Mouse (Mus musculus) midbrain, postnatal 0 days (tissue): Measurements from ENCODE around the gene Bmi1. TPM values are rescaled to one million over a fixed set of nuclear protein-coding genes. Genes with fewer than 3 reads are reported as not detected.

Source experiments
- ATAC-seq: fragments of 200-750 bp; cut with Nextera tagmentation; 2 replicates; pipeline ENCODE4 v1.8.0; 2017; ENCODE audit warnings: moderate number of reproducible peaks, mild to moderate bottlenecking, moderate TSS enrichment, moderate library complexity; ENCODE audit not compliant: low FRiP score
- DNase-seq: peaks from one replicate; pipeline ENCODE4 v3.0.0-alpha.2; 2015; ENCODE audit warnings: low spot score
- H3K27ac ChIP-seq: fragments of 300-500 bp; sonication (generic); 2 replicates; pipeline ENCODE4 v1.5.1; 2014; ENCODE audit warnings: low read depth, mild to moderate bottlenecking, low read length, mixed read lengths
- H3K27me3 ChIP-seq: fragments of 300-500 bp; sonication (generic); 2 replicates; pipeline ENCODE4 v1.6.1; 2014; ENCODE audit warnings: low read length, control low read depth, mixed read lengths; ENCODE audit not compliant: insufficient read depth
- H3K36me3 ChIP-seq: fragments of 300-500 bp; sonication (generic); 2 replicates; pipeline ENCODE4 v1.6.1; 2014; ENCODE audit warnings: low read length, control low read depth, mixed read lengths; ENCODE audit not compliant: insufficient read depth
- H3K4me1 ChIP-seq: fragments of 300-500 bp; sonication (generic); 2 replicates; pipeline ENCODE4 v1.6.1; 2014; ENCODE audit warnings: mild to moderate bottlenecking, control low read depth, antibody characterized with exemption, low read length, mixed read lengths; ENCODE audit not compliant: insufficient read depth
- H3K4me2 ChIP-seq: fragments of 300-500 bp; sonication (generic); 2 replicates; pipeline ENCODE4 v1.6.1; 2014; ENCODE audit warnings: low read depth, mild to moderate bottlenecking, low read length, mixed read lengths; ENCODE audit not compliant: poor library complexity, severe bottlenecking
- H3K4me3 ChIP-seq: fragments of 300-500 bp; sonication (generic); 2 replicates; pipeline ENCODE4 v1.5.1; 2014; ENCODE audit warnings: low read depth, mild to moderate bottlenecking, low read length, moderate library complexity
- H3K9ac ChIP-seq: fragments of 300-500 bp; sonication (generic); replicated peaks from 2 replicates; pipeline ENCODE4 v1.6.1; 2014; ENCODE audit warnings: mild to moderate bottlenecking, low read length, moderate library complexity, mixed read lengths; ENCODE audit not compliant: poor library complexity, severe bottlenecking
- H3K9me3 ChIP-seq: fragments of 300-500 bp; sonication (generic); 2 replicates; pipeline ENCODE4 v1.6.1; 2016; ENCODE audit warnings: low read length, control low read depth
- CTCF ChIP-seq: IDR thresholded peaks from 2 replicates; pipeline ENCODE4 v1.5.1; 2016; ENCODE audit warnings: antibody characterized with exemption, mild to moderate bottlenecking
- WGBS: fragments of 180-500 bp; shearing (Covaris S2); extraction: QIAGEN DNeasy Blood & Tissue Kit; methylation state at CpG from one replicate; pipeline ENCODE4 v1.1.7; 2014; 5-methylcytosine and 5-hydroxymethylcytosine counted together
- polyA plus RNA-seq: library from polyadenylated mRNA; unstranded; fragments of >200 nt; fragmentation: Nextera tagmentation; extraction: Ambion mirVana; gene quantifications from 2 replicates; pipeline ENCODE4 v1.2.1, GENCODE M21; 2015
- total RNA-seq: library from RNA; depleted of rRNA; stranded (reverse); fragments of >200 nt; gene quantifications from 2 replicates; pipeline ENCODE4 v1.2.3, GENCODE M21; 2014; rRNA removed

Gene Bmi1
- total RNA-seq (49.1 and 64.4 TPM in 2 replicates), polyA plus RNA-seq (11.5 and 13.1 TPM in 2 replicates)

- WGBS, result 0% methylated on average over 40 of the region's 77 CpGs
- DNase-seq, result peak; percentile 53
These were observed at the start of gene Bmi1 for GRCm38 (mm10) chr2:18676936-18677491. Gene Bmi1, plus strand, starts transcription at chr2:18677018.

GRCm38 (mm10) chr2:18630547-18630946, 46.3 kb upstream of the Bmi1 start:
- ATAC-seq (no peak), DNase-seq (no peak)
- WGBS, result 81% methylated on average over 5 of the region's 5 CpGs
- no peaks in the 10 kb centered on the region for H3K9me3 ChIP-seq
- no peak overlapping the region for H3K27ac ChIP-seq
- H3K27me3 ChIP-seq, result no peaks in the 10 kb centered on the region
- H3K9ac ChIP-seq, result no peak overlapping the region
- H3K4me3 ChIP-seq, result no peak overlapping the region
- H3K4me1 ChIP-seq, result no peaks in the 10 kb centered on the region
- TF ChIP-seq CTCF, result no peak
- H3K36me3 ChIP-seq, result no peaks in the 10 kb centered on the region
- no peak overlapping the region for H3K4me2 ChIP-seq

More at GRCm38 (mm10) chr2:18676936-18677491, at the start of gene Bmi1:
- H3K4me1 ChIP-seq, result peaks cover 7% of the 10 kb centered on the region; the same call in 1 of the 2 replicates
- peak within 1 kb of the TSS; percentile 96 for H3K27ac ChIP-seq
- peak within 1 kb of the TSS; percentile 87 for H3K4me3 ChIP-seq
- peaks cover 15% of the 10 kb centered on the region for H3K27me3 ChIP-seq
- peak within 1 kb of the TSS; percentile 90 for H3K4me2 ChIP-seq
- H3K36me3 ChIP-seq, result no peaks in the 10 kb centered on the region
- H3K9me3 ChIP-seq, result no peaks in the 10 kb centered on the region
- peak; percentile 65 for ATAC-seq
- TF ChIP-seq CTCF, result no peak
- peak within 1 kb of the TSS; percentile 96 for H3K9ac ChIP-seq

GRCm38 (mm10) chr2:18635052-18635451, 41.8 kb upstream of the Bmi1 start:
- Histone ChIP-seq H3K4me1 (no peaks in the 10 kb centered on the region), H3K27me3 (no peaks in the 10 kb centered on the region), H3K4me2 (no peak overlapping the region), H3K36me3 (no peaks in the 10 kb centered on the region), H3K9me3 (no peaks in the 10 kb centered on the region), H3K4me3 (no peak overlapping the region), H3K9ac (no peak overlapping the region), H3K27ac (no peak overlapping the region)
- no peak; the same call in 1 of the 2 replicates for ATAC-seq
- peak; percentile 85 for DNase-seq
- TF ChIP-seq CTCF, result no peak
- WGBS, result 80% methylated on average over 8 of the region's 8 CpGs

DNA sequence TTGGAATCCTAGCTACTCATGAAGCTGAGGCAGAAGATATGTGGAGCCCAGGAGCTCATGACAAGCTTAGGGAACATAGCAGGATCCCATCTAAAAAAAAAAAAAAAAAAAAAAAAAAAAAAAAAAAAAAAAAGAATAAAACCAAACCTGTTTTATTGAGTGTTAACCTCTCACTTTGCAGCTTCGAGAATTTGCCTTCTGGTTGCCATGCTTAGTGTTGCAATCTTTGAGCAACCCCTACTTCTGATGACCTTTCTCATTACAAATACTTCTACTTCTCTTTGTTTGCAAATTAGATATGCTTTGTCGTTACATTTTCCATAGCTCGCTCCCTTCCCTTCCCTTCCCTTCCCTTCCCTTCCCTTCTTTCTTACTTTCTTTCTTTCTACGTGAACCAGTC, 28.3 kb upstream of the Bmi1 start:
- ATAC-seq (no peak), DNase-seq (no peak)
- no peaks in the 10 kb centered on the region for H3K27me3 ChIP-seq
- H3K27ac ChIP-seq, result no peak overlapping the region
- TF ChIP-seq CTCF, result no peak
- WGBS, result 83% methylated on average over 4 of the region's 4 CpGs
- no peaks in the 10 kb centered on the region for H3K9me3 ChIP-seq
- H3K4me1 ChIP-seq, result no peaks in the 10 kb centered on the region
- no peak overlapping the region for H3K9ac ChIP-seq
- H3K4me3 ChIP-seq, result no peak overlapping the region
- H3K4me2 ChIP-seq, result no peak overlapping the region
- no peaks in the 10 kb centered on the region for H3K36me3 ChIP-seq

- H3K4me3 ChIP-seq, result no peak overlapping the region
- H3K4me2 ChIP-seq, result no peak overlapping the region
- DNase-seq (no peak), ATAC-seq (no peak)
- WGBS, result 72% methylated on average over 5 of the region's 5 CpGs
- TF ChIP-seq CTCF, result no peak
- no peaks in the 10 kb centered on the region for H3K9me3 ChIP-seq
- H3K36me3 ChIP-seq, result no peaks in the 10 kb centered on the region
- H3K27me3 ChIP-seq, result no peaks in the 10 kb centered on the region
- H3K27ac ChIP-seq, result no peak overlapping the region
- no peak overlapping the region for H3K9ac ChIP-seq
- H3K4me1 ChIP-seq, result no peaks in the 10 kb centered on the region
These were observed 22.0 kb upstream of the Bmi1 start for GRCm38 (mm10) chr2:18654821-18655220.

GRCm38 (mm10) chr2:18664003-18664402, 12.8 kb upstream of the Bmi1 start:
- no peaks in the 10 kb centered on the region for H3K9me3 ChIP-seq
- H3K27ac ChIP-seq, result no peak overlapping the region
- H3K4me3 ChIP-seq, result no peak overlapping the region
- H3K27me3 ChIP-seq, result no peaks in the 10 kb centered on the region
- 90% methylated on average over 3 of the region's 3 CpGs for WGBS
- no peaks in the 10 kb centered on the region for H3K4me1 ChIP-seq
- H3K9ac ChIP-seq, result no peak overlapping the region
- ATAC-seq, result no peak
- H3K4me2 ChIP-seq, result no peak overlapping the region
- TF ChIP-seq CTCF, result no peak
- DNase-seq, result no peak
- H3K36me3 ChIP-seq, result no peaks in the 10 kb centered on the region
